Mouse (Mus musculus) small intestine, adult 2 months (tissue): Measurements from ENCODE around the gene Rasa4. TPM values are rescaled to one million over a fixed set of nuclear protein-coding genes. Genes with fewer than 3 reads are reported as not detected.
"Not testable (repeated sequence)": the region's sequence is repeated elsewhere in the genome, so short reads cannot be mapped to it uniquely, and the experiment has no call there.

Source experiments
- H3K27ac ChIP-seq: fragments of 200-500 bp; 2 replicates; pipeline ENCODE4 v1.5.1; 2012; ENCODE audit warnings: low read depth, low read length, control low read depth, inconsistent platforms; ENCODE audit not compliant: insufficient read depth
- H3K27me3 ChIP-seq: fragments of 200-500 bp; 2 replicates; pipeline ENCODE4 v1.6.1; 2012; ENCODE audit warnings: mild to moderate bottlenecking, moderate library complexity, low read length, inconsistent platforms; ENCODE audit not compliant: control insufficient read depth, insufficient read depth
- H3K36me3 ChIP-seq: fragments of 200-500 bp; 2 replicates; pipeline ENCODE4 v1.6.1; 2012; ENCODE audit warnings: mild to moderate bottlenecking, low read length, control low read depth, inconsistent platforms; ENCODE audit not compliant: control insufficient read depth, insufficient read depth
- H3K4me1 ChIP-seq: fragments of 200-500 bp; 2 replicates; pipeline ENCODE4 v1.6.1; 2012; ENCODE audit warnings: low read length, inconsistent platforms, mixed read lengths; ENCODE audit not compliant: control insufficient read depth, insufficient read depth, insufficient read length
- H3K4me3 ChIP-seq: fragments of 200-500 bp; 2 replicates; pipeline ENCODE4 v1.5.1; 2012; ENCODE audit warnings: low read depth, mild to moderate bottlenecking, control low read depth, inconsistent platforms, low read length, moderate library complexity
- CTCF ChIP-seq: fragments of 200-500 bp; IDR thresholded peaks from 2 replicates; pipeline ENCODE4 v1.5.1; 2012; ENCODE audit warnings: low read depth, mild to moderate bottlenecking, control low read depth, inconsistent platforms, low read length, moderate library complexity, mixed read lengths; ENCODE audit not compliant: insufficient replicate concordance, insufficient read length; ENCODE audit errors: extremely low read depth
- POLR2A ChIP-seq: fragments of 200-500 bp; IDR thresholded peaks from 2 replicates; pipeline ENCODE4 v1.6.1; 2012; ENCODE audit warnings: low read depth, mild to moderate bottlenecking, control low read depth, inconsistent platforms, low read length, moderate library complexity
- whole genome bisulfite sequencing: fragments of 180-500 bp; shearing (Covaris S2); methylation state at CpG from one replicate; pipeline ENCODE4 v1.1.7; 2018; 5-methylcytosine and 5-hydroxymethylcytosine counted together
- polyA plus RNA-seq: library from polyadenylated mRNA; depleted of rRNA; stranded (reverse); fragments of >200 nt; gene quantifications from 2 replicates; pipeline ENCODE4 v1.2.3, GENCODE M21; 2012

The Rasa4 gene
- polyA plus RNA-seq, 1 experiment = 42.8 TPM

DNA sequence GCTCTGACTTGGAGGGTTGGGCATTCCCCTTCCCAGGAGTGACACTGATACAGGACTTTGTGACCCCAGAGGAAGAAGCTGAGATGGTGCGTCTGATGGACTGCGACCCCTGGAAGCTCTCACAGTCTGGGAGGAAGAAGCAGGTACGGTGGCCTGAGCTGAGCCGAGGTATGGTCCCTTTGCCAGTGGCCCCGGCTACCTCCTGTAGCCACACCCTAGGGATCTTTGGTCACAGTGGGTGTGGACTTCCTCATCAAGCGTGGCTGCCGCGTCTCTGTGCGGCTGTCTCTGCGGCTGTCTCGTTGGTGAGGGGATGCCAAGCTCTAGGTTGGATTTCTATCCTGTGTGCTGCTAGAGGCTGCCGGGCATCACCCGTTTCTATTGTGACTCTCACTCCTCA lies 55.7 kb downstream of the Rasa4 start:
- Histone ChIP-seq H3K4me3 (peak overlapping the region; percentile 14; the same call in 1 of the 2 replicates), H3K27me3 (no peaks in the 10 kb centered on the region), H3K27ac (no peak overlapping the region), H3K36me3 (peaks cover 21% of the 10 kb centered on the region), H3K4me1 (peaks cover 18% of the 10 kb centered on the region)
- TF ChIP-seq CTCF = no peak
- TF ChIP-seq POLR2A = no peak
- 36% methylated on average over 13 of the region's 13 CpGs for whole genome bisulfite sequencing

DNA sequence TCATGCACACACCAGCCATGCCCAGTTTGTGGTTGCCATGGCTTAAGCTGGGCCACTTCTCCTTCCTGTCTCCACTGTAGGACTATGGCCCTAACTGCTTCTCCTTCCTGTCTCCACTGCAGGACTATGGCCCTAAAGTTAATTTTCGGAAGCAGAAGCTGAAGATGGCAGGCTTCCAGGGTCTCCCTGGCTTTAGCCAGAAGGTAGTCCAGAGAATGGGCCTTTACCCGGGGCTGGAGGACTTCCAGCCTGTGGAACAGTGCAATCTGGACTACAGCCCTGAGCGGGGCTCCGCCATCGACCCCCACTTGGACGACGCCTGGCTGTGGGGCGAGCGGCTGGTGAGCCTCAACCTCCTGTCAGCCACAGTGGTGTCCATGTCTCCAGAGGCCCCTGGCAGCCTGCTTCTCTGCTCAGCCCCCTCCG lies 56.4 kb downstream of the Rasa4 start:
- TF ChIP-seq CTCF = no peak
- TF ChIP-seq POLR2A = no peak
- Histone ChIP-seq H3K36me3 (peaks cover 21% of the 10 kb centered on the region), H3K27ac (no peak overlapping the region), H3K4me1 (peaks cover 18% of the 10 kb centered on the region), H3K4me3 (no peak overlapping the region), H3K27me3 (no peaks in the 10 kb centered on the region)
- 91% methylated on average over 10 of the region's 10 CpGs for WGBS

DNA sequence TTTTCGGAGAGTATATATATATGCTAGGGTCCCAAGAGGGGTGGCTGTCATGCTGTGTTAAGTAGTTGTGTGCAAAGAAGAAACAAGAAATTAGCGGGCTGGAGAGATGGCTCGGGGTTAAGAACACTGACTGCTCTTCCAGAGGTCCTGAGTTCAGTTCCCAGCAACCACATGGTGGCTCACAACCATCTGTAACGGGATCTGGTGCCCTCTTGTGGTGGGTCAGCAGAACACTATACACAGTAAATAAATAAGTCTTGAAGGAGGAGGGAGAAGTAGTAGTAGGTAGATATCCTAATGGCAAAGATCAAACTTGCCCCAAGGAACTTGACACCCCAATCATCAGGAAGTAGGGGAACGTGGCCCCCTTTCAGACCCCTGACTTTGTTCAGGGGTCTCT lies 59.0 kb downstream of the Rasa4 start:
- Histone ChIP-seq H3K27ac (no peak overlapping the region), H3K4me3 (no peak overlapping the region), H3K27me3 (no peaks in the 10 kb centered on the region), H3K36me3 (peaks cover 21% of the 10 kb centered on the region), H3K4me1 (peaks cover 14% of the 10 kb centered on the region)
- TF ChIP-seq POLR2A (no peak), CTCF (no peak)
- WGBS = 88% methylated on average over 5 of the region's 5 CpGs

DNA sequence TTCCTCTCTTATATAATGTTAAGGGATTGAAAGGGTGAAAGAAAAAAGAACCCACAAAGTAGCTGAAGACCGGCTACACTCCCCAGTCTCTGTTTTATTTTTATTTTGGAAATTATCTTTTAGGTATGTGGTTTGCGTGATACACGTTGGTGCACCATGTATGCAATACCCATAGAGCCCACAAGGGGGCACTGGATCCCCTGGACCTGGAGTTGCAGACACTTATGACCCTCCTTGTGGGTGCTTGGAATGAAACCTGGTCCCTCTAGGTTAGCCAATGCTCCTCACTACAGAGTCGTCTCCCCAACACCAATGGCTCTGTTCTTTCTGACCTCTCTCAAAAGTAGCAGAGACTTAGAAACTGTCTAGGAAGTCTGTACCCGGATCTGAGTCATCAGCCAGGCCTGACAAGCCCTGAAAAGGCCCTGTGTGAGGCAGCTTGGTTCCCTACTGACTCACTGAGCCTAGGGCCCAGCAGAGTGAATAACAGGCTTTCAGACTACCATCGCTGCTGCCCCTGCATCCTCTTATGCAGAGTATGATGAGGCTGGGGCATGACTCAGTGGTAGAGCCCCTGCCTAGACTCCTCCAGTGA lies 59.5 kb downstream of the Rasa4 start:
- Histone ChIP-seq H3K4me1 (peaks cover 14% of the 10 kb centered on the region), H3K27ac (no peak overlapping the region), H3K4me3 (no peak overlapping the region), H3K27me3 (no peaks in the 10 kb centered on the region), H3K36me3 (peaks cover 21% of the 10 kb centered on the region)
- TF ChIP-seq CTCF = peak; percentile 45; the same call in 1 of the 2 replicates
- no peak for TF ChIP-seq POLR2A
- 89% methylated on average over 6 of the region's 6 CpGs for WGBS

DNA sequence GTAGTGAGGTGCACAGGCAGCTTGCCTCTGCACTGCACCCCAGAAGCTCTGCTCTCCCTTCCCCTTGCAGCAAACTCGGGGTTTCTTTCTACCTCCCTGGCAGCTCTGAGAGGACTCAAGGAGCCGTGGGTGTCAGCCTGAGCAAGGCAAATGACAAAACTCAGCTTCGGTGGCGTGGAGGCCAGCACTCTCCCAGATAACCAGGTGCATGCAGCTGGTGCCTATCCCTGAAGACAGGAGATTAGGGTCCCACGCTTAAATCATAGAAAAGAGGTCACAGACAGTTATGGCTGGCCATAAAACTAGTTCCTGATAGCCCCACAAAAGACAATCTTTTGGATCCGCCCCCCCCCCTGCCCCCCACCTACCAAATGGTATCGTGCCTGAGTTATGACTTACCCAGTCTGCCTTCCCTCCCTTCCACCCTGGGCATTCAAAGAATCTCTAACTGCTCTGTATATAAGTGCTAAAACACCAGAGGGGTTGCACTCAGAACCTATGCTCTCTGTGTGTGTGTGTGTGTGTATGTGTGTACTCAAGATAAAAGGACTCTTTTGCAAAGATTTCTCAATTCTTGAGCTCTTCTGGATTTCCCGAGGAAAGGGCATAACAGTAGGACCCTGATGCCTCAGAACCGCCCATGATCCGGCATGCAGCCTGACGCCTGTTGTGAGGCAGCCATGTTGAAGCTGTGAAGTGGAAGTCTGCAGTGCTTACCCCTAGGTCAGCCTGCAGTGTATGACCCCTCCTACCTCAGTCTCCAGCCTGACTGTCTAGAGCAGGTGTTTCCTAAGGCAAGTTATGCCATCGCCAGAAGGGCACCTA lies 61.1 kb downstream of the Rasa4 start:
- Histone ChIP-seq H3K4me1 (peaks cover 4% of the 10 kb centered on the region), H3K4me3 (no peak overlapping the region), H3K36me3 (peaks cover 15% of the 10 kb centered on the region), H3K27me3 (no peaks in the 10 kb centered on the region), H3K27ac (no peak overlapping the region)
- WGBS = 31% methylated on average over 12 of the region's 12 CpGs
- TF ChIP-seq POLR2A (no peak), CTCF (no peak)

DNA sequence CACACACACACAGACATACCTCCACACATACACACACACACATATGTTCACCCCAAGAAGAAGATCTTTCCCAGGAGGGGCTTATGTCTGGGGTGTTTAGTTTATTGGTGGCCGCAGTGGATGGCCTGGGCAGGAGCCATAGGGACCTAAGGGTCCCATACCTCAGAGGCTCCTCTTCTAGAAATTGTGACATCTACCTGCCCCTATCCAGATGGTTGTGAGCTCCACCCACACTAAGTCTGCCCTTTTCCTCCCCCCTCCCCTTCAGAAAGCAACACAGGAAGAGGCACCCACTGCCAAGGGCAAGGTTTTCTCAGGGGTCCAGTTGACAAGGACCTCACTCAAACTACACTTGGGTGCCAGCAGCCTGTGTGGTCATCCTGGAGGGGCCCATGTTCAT lies 63.2 kb downstream of the Rasa4 start:
- TF ChIP-seq POLR2A = no peak
- TF ChIP-seq CTCF = no peak
- 95% methylated on average over 1 of the region's 1 CpGs for WGBS
- no peak overlapping the region for H3K4me3 ChIP-seq
- H3K4me1 ChIP-seq = peaks cover 3% of the 10 kb centered on the region; the same call in 1 of the 2 replicates
- H3K27me3 ChIP-seq = no peaks in the 10 kb centered on the region
- no peaks in the 10 kb centered on the region for H3K36me3 ChIP-seq
- H3K27ac ChIP-seq = no peak overlapping the region

DNA sequence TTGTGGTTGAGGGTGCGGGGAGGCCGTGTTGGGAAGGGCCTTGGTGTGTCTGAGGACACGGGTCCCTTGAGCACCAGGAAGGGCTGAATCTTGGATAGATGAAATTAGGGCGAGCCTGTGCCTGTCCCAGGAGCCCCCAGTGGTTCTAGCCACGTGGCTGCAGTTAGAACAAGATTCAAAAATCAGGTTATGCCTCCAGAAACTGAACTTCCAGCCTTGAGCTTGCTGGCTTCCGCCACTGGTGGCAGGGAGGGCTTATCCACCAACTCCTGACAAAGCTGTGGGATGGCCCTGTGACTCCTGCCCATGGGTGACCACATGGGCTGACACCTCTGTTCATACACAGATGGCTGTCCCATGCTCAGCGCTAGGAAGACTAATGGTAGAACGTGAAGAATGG lies 64.0 kb downstream of the Rasa4 start:
- WGBS = 75% methylated on average over 8 of the region's 8 CpGs
- peaks cover 3% of the 10 kb centered on the region; the same call in 1 of the 2 replicates for H3K4me1 ChIP-seq
- H3K27ac ChIP-seq = no peak overlapping the region

DNA sequence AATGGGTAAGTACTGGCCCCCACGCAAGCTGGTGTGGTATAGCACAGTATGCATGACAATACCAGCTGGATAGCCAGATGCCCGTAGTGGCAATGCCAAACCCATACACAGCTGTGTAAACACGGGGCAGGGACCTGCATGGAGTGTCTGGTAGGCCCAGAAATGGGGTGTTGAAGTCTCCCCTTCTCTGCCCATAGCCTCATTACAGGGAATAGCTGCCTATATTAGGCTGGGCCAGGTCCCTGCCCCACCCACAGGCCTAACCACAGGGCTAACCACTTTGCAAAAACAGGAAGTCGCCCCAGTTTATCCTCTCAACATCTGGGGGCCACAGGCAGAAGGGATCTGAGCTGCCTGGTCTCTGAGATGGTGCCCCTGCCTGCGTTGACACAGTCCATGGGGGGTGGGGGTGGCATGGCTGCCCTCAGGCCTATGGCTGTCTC lies 65.4 kb downstream of the Rasa4 start:
- 34% methylated on average over 5 of the region's 5 CpGs for WGBS
- not testable (repeated sequence) for H3K27me3 ChIP-seq, H3K4me3 ChIP-seq, H3K36me3 ChIP-seq, H3K4me1 ChIP-seq, H3K27ac ChIP-seq

More for the DNA sequence above, 64.0 kb downstream of the Rasa4 start:
- TF ChIP-seq POLR2A (no peak), CTCF (no peak)
- Histone ChIP-seq H3K27me3 (no peaks in the 10 kb centered on the region), H3K36me3 (no peaks in the 10 kb centered on the region), H3K4me3 (no peak overlapping the region)
